Mouse (Mus musculus): ENCODE data around the gene Plp2. TPM values are rescaled to one million over a fixed set of nuclear protein-coding genes. Genes with fewer than 3 reads are reported as not detected.

Plp2 gene
- polyA plus RNA-seq, 1 experiment from 2014 or later = 142 TPM

GRCm38 (mm10) chrX:7670390-7670881 is 754 bp downstream of the Plp2 start:
- 17% methylated on average over 19 of the region's 19 CpGs for WGBS
- no peaks in the 10 kb centered on the region for H3K27me3 ChIP-seq (ENCODE audit: control insufficient read depth, insufficient read depth, low read length)
- peaks cover 8% of the 10 kb centered on the region; the same call in 1 of the 2 replicates for H3K36me3 ChIP-seq (ENCODE audit: control insufficient read depth, insufficient read depth)
- H3K9ac ChIP-seq (ENCODE audit: low read length) = peak overlapping the region; percentile 80
- ATAC-seq (replicated peaks; ENCODE audit: extremely low read depth, insufficient read depth, low FRiP score) = peak; percentile 73
- H3K4me3 ChIP-seq (ENCODE audit: low read length) = peak overlapping the region; percentile 73
- no peaks in the 10 kb centered on the region for H3K9me3 ChIP-seq (replicated peaks; ENCODE audit: control insufficient read depth, low read length)
- peak overlapping the region; percentile 51 for H3K4me2 ChIP-seq (ENCODE audit: low read depth, low read length)
- peaks cover 24% of the 10 kb centered on the region for H3K4me1 ChIP-seq (ENCODE audit: control insufficient read depth, insufficient read depth, low read length)
- peak overlapping the region; percentile 83 for H3K27ac ChIP-seq (ENCODE audit: low read length)

- H3K36me3 ChIP-seq (ENCODE audit: control insufficient read depth, insufficient read depth) = peaks cover 8% of the 10 kb centered on the region; the same call in 1 of the 2 replicates
- H3K4me1 ChIP-seq (ENCODE audit: control insufficient read depth, insufficient read depth, low read length) = peaks cover 4% of the 10 kb centered on the region; the same call in 1 of the 2 replicates
- no peak overlapping the region for H3K4me2 ChIP-seq (ENCODE audit: low read depth, low read length)
- H3K9ac ChIP-seq (ENCODE audit: low read length) = no peak overlapping the region
- ATAC-seq (replicated peaks; ENCODE audit: extremely low read depth, insufficient read depth, low FRiP score) = no peak
- H3K4me3 ChIP-seq (ENCODE audit: low read length) = no peak overlapping the region
- no peak overlapping the region for H3K27ac ChIP-seq (ENCODE audit: low read length)
- WGBS = 67% methylated on average over 21 of the region's 21 CpGs
- no peaks in the 10 kb centered on the region for H3K27me3 ChIP-seq (ENCODE audit: control insufficient read depth, insufficient read depth, low read length)
- H3K9me3 ChIP-seq (replicated peaks; ENCODE audit: control insufficient read depth, low read length) = no peaks in the 10 kb centered on the region
Observed at GRCm38 (mm10) chrX:7665739-7666502, 5.3 kb downstream of the Plp2 start.

- no peaks in the 10 kb centered on the region for H3K27me3 ChIP-seq (ENCODE audit: control insufficient read depth, insufficient read depth, low read length)
- whole genome bisulfite sequencing = 83% methylated on average over 11 of the region's 11 CpGs
- H3K4me3 ChIP-seq (ENCODE audit: low read length) = no peak overlapping the region
- H3K4me1 ChIP-seq (ENCODE audit: control insufficient read depth, insufficient read depth, low read length) = peaks cover 8% of the 10 kb centered on the region; the same call in 1 of the 2 replicates
- no peak overlapping the region for H3K9ac ChIP-seq (ENCODE audit: low read length)
- no peak overlapping the region for H3K27ac ChIP-seq (ENCODE audit: low read length)
- H3K36me3 ChIP-seq (ENCODE audit: control insufficient read depth, insufficient read depth) = peaks cover 10% of the 10 kb centered on the region; the same call in 1 of the 2 replicates
- H3K4me2 ChIP-seq (ENCODE audit: low read depth, low read length) = no peak overlapping the region
- no peak for ATAC-seq (replicated peaks; ENCODE audit: extremely low read depth, insufficient read depth, low FRiP score)
- H3K9me3 ChIP-seq (replicated peaks; ENCODE audit: control insufficient read depth, low read length) = no peaks in the 10 kb centered on the region
Observed at GRCm38 (mm10) chrX:7664791-7665190, 6.4 kb downstream of the Plp2 start.

- Histone ChIP-seq H3K9me3 (replicated peaks; ENCODE audit: control insufficient read depth, low read length) (no peaks in the 10 kb centered on the region), H3K4me3 (ENCODE audit: low read length) (no peak overlapping the region), H3K4me1 (ENCODE audit: control insufficient read depth, insufficient read depth, low read length) (peaks cover 14% of the 10 kb centered on the region), H3K4me2 (ENCODE audit: low read depth, low read length) (no peak overlapping the region), H3K27ac (ENCODE audit: low read length) (peak overlapping the region; percentile 54), H3K36me3 (ENCODE audit: control insufficient read depth, insufficient read depth) (peaks cover 6% of the 10 kb centered on the region; the same call in 1 of the 2 replicates), H3K27me3 (ENCODE audit: control insufficient read depth, insufficient read depth, low read length) (no peaks in the 10 kb centered on the region), H3K9ac (ENCODE audit: low read length) (no peak overlapping the region)
- WGBS = 74% methylated on average over 3 of the region's 3 CpGs
- ATAC-seq (replicated peaks; ENCODE audit: extremely low read depth, insufficient read depth, low FRiP score) = no peak
Observed at GRCm38 (mm10) chrX:7662936-7663335, 8.3 kb downstream of the Plp2 start.

GRCm38 (mm10) chrX:7661086-7661485 is 10.1 kb downstream of the Plp2 start:
- Histone ChIP-seq H3K36me3 (ENCODE audit: control insufficient read depth, insufficient read depth) (peaks cover 2% of the 10 kb centered on the region; the same call in 1 of the 2 replicates), H3K27ac (ENCODE audit: low read length) (peak overlapping the region; percentile 57), H3K4me1 (ENCODE audit: control insufficient read depth, insufficient read depth, low read length) (peaks cover 14% of the 10 kb centered on the region), H3K9me3 (replicated peaks; ENCODE audit: control insufficient read depth, low read length) (no peaks in the 10 kb centered on the region), H3K9ac (ENCODE audit: low read length) (no peak overlapping the region), H3K27me3 (ENCODE audit: control insufficient read depth, insufficient read depth, low read length) (no peaks in the 10 kb centered on the region), H3K4me2 (ENCODE audit: low read depth, low read length) (no peak overlapping the region), H3K4me3 (ENCODE audit: low read length) (no peak overlapping the region)
- 56% methylated on average over 4 of the region's 4 CpGs for WGBS
- no peak for ATAC-seq (replicated peaks; ENCODE audit: extremely low read depth, insufficient read depth, low FRiP score)

- H3K27me3 ChIP-seq (ENCODE audit: control insufficient read depth, insufficient read depth, low read length) = no peaks in the 10 kb centered on the region
- 64% methylated on average over 11 of the region's 11 CpGs for WGBS
- H3K4me1 ChIP-seq (ENCODE audit: control insufficient read depth, insufficient read depth, low read length) = peaks cover 14% of the 10 kb centered on the region
- peak overlapping the region; percentile 87 for H3K27ac ChIP-seq (ENCODE audit: low read length)
- no peak for ATAC-seq (replicated peaks; ENCODE audit: extremely low read depth, insufficient read depth, low FRiP score)
- H3K4me2 ChIP-seq (ENCODE audit: low read depth, low read length) = peak overlapping the region; percentile 69
- H3K9ac ChIP-seq (ENCODE audit: low read length) = peak overlapping the region; percentile 78
- H3K36me3 ChIP-seq (ENCODE audit: control insufficient read depth, insufficient read depth) = peaks cover 2% of the 10 kb centered on the region; the same call in 1 of the 2 replicates
- no peak overlapping the region; the same call in 1 of the 2 replicates for H3K4me3 ChIP-seq (ENCODE audit: low read length)
- no peaks in the 10 kb centered on the region for H3K9me3 ChIP-seq (replicated peaks; ENCODE audit: control insufficient read depth, low read length)
Observed at GRCm38 (mm10) chrX:7658785-7659589, 12.2 kb downstream of the Plp2 start.

GRCm38 (mm10) chrX:7658031-7658784 is 13.0 kb downstream of the Plp2 start:
- Histone ChIP-seq H3K4me1 (ENCODE audit: control insufficient read depth, insufficient read depth, low read length) (peaks cover 14% of the 10 kb centered on the region), H3K27me3 (ENCODE audit: control insufficient read depth, insufficient read depth, low read length) (no peaks in the 10 kb centered on the region), H3K27ac (ENCODE audit: low read length) (peak overlapping the region; percentile 87), H3K4me3 (ENCODE audit: low read length) (peak overlapping the region; percentile 69), H3K36me3 (ENCODE audit: control insufficient read depth, insufficient read depth) (peaks cover 2% of the 10 kb centered on the region; the same call in 1 of the 2 replicates), H3K9ac (ENCODE audit: low read length) (peak overlapping the region; percentile 78), H3K9me3 (replicated peaks; ENCODE audit: control insufficient read depth, low read length) (no peaks in the 10 kb centered on the region), H3K4me2 (ENCODE audit: low read depth, low read length) (peak overlapping the region; percentile 69)
- peak; percentile 33 for ATAC-seq (replicated peaks; ENCODE audit: extremely low read depth, insufficient read depth, low FRiP score)
- 20% methylated on average over 15 of the region's 15 CpGs for WGBS

- Histone ChIP-seq H3K4me1 (ENCODE audit: control insufficient read depth, insufficient read depth, low read length) (peaks cover 14% of the 10 kb centered on the region), H3K4me2 (ENCODE audit: low read depth, low read length) (peak within 1 kb of the TSS; percentile 69), H3K9me3 (replicated peaks; ENCODE audit: control insufficient read depth, low read length) (no peaks in the 10 kb centered on the region), H3K36me3 (ENCODE audit: control insufficient read depth, insufficient read depth) (peaks cover 2% of the 10 kb centered on the region; the same call in 1 of the 2 replicates), H3K27ac (ENCODE audit: low read length) (peak within 1 kb of the TSS; percentile 87), H3K27me3 (ENCODE audit: control insufficient read depth, insufficient read depth, low read length) (no peaks in the 10 kb centered on the region), H3K9ac (ENCODE audit: low read length) (peak within 1 kb of the TSS; percentile 78), H3K4me3 (ENCODE audit: low read length) (peak within 1 kb of the TSS; percentile 69)
- ATAC-seq (replicated peaks; ENCODE audit: extremely low read depth, insufficient read depth, low FRiP score) = peak; percentile 79
- WGBS = 10% methylated on average over 21 of the region's 26 CpGs
Observed at GRCm38 (mm10) chrX:7657221-7657639, 14.0 kb downstream of the Plp2 start, which contains the start of gene Prickle3. Gene Prickle3 (plus strand): TSS chrX:7657260.
